Mouse (Mus musculus) midbrain, embryonic 16.5 days (tissue): ENCODE data around the gene Slc9a6. TPM values are rescaled to one million over a fixed set of nuclear protein-coding genes. Genes with fewer than 3 reads are reported as not detected.

Experiments
- ATAC-seq: fragments of 200-750 bp; cut with Nextera tagmentation; 2 replicates; pipeline ENCODE4 v1.8.0; 2017; ENCODE audit warnings: moderate TSS enrichment
- H3K27ac ChIP-seq: fragments of 300-500 bp; sonication (generic); 2 replicates; pipeline ENCODE4 v1.5.1; 2014; ENCODE audit warnings: mild to moderate bottlenecking, low read length, mixed read lengths
- H3K27me3 ChIP-seq: fragments of 300-500 bp; sonication (generic); 2 replicates; pipeline ENCODE4 v1.6.1; 2014; ENCODE audit warnings: low read depth, low read length, mixed read lengths; ENCODE audit not compliant: control insufficient read depth, insufficient read depth
- H3K36me3 ChIP-seq: fragments of 300-500 bp; sonication (generic); 2 replicates; pipeline ENCODE4 v1.6.1; 2014; ENCODE audit warnings: mild to moderate bottlenecking, low read length, moderate library complexity, mixed read lengths; ENCODE audit not compliant: control insufficient read depth, insufficient read depth
- H3K4me1 ChIP-seq: fragments of 300-500 bp; sonication (generic); 2 replicates; pipeline ENCODE4 v1.6.1; 2014; ENCODE audit warnings: mild to moderate bottlenecking, low read length, mixed read lengths; ENCODE audit not compliant: control insufficient read depth, insufficient read depth
- H3K4me2 ChIP-seq: fragments of 300-500 bp; sonication (generic); 2 replicates; pipeline ENCODE4 v1.6.1; 2014; ENCODE audit warnings: mild to moderate bottlenecking, low read length, mixed read lengths
- H3K4me3 ChIP-seq: fragments of 300-500 bp; sonication (generic); 2 replicates; pipeline ENCODE4 v1.5.1; 2014; ENCODE audit warnings: low read depth, mild to moderate bottlenecking, low read length, moderate library complexity, mixed read lengths
- H3K9ac ChIP-seq: fragments of 300-500 bp; sonication (generic); 2 replicates; pipeline ENCODE4 v1.6.1; 2014; ENCODE audit warnings: low read depth, low read length, mixed read lengths
- H3K9me3 ChIP-seq: fragments of 300-500 bp; sonication (generic); replicated peaks from 2 replicates; pipeline ENCODE4 v1.6.1; 2014; ENCODE audit warnings: mild to moderate bottlenecking, low read length, mixed read lengths; ENCODE audit not compliant: control insufficient read depth, poor library complexity, severe bottlenecking
- WGBS: fragments of 180-500 bp; shearing (Covaris S2); extraction: QIAGEN DNeasy Blood & Tissue Kit; methylation state at CpG from one replicate; pipeline ENCODE4 v1.1.7; 2014; 5-methylcytosine and 5-hydroxymethylcytosine counted together
- polyA plus RNA-seq: library from polyadenylated mRNA; unstranded; fragments of >200 nt; fragmentation: Nextera tagmentation; extraction: Ambion mirVana; gene quantifications from 2 replicates; pipeline ENCODE4 v1.2.1, GENCODE M21; 2015

The Slc9a6 gene
- polyA plus RNA-seq, 1 experiment from 2014 or later = 84.0 TPM

DNA sequence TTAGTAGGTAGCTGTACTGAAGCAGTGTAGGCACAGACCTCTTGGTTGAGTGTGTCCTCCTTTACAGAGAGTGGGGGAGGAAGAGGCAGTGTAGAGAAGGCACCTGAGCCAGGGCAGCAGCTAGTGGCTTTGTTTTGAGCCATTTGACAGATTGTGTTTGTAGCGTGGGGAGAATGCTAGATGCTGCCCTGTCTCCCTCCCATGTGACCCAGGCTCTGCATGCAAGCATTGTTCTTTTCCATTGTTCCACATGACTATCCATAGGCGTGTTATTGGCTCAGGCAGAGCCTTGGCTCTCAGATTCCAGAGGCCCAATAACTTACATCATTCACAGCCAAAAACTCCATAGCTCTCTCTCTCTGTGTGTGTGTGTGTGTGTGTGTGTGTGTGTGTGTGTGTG is 49.7 kb downstream of the Slc9a6 start:
- Histone ChIP-seq H3K27ac (no peak overlapping the region), H3K4me1 (no peaks in the 10 kb centered on the region), H3K4me3 (no peak overlapping the region), H3K9ac (no peak overlapping the region), H3K36me3 (no peaks in the 10 kb centered on the region), H3K27me3 (no peaks in the 10 kb centered on the region), H3K9me3 (no peaks in the 10 kb centered on the region), H3K4me2 (no peak overlapping the region)
- ATAC-seq = no peak
- 24% methylated on average over 2 of the region's 2 CpGs for WGBS

- Histone ChIP-seq H3K4me1 (no peaks in the 10 kb centered on the region), H3K4me3 (no peak overlapping the region), H3K9me3 (no peaks in the 10 kb centered on the region), H3K27ac (no peak overlapping the region), H3K4me2 (no peak overlapping the region), H3K36me3 (no peaks in the 10 kb centered on the region), H3K27me3 (no peaks in the 10 kb centered on the region), H3K9ac (no peak overlapping the region)
- WGBS = 87% methylated on average over 12 of the region's 12 CpGs
- ATAC-seq = no peak
Measured at GRCm38 (mm10) chrX:56661143-56661542, 51.6 kb downstream of the Slc9a6 start.

DNA sequence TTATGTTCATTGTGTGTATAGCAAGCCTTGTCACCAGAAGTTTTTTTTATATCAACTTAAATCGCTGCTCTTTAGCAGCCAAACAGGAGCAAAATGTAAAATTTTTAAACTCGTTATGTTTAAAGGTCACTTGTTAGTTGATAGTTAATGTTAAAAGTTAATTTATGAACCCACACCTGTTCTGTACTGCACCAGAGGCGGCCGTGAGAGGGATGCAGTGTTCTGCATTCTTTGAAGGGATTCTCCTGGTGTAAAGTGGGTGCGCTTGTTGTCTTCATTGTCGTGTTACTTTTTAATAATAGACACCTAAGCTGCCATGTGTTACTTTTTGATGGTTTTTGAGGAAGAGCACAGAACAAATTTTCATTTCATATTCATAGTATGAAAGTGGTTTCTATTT is 52.8 kb downstream of the Slc9a6 start:
- Histone ChIP-seq H3K4me3 (no peak overlapping the region), H3K9me3 (no peaks in the 10 kb centered on the region), H3K36me3 (no peaks in the 10 kb centered on the region), H3K27ac (no peak overlapping the region), H3K4me1 (no peaks in the 10 kb centered on the region), H3K4me2 (no peak overlapping the region), H3K27me3 (no peaks in the 10 kb centered on the region), H3K9ac (no peak overlapping the region)
- no peak for ATAC-seq
- 77% methylated on average over 6 of the region's 6 CpGs for WGBS

DNA sequence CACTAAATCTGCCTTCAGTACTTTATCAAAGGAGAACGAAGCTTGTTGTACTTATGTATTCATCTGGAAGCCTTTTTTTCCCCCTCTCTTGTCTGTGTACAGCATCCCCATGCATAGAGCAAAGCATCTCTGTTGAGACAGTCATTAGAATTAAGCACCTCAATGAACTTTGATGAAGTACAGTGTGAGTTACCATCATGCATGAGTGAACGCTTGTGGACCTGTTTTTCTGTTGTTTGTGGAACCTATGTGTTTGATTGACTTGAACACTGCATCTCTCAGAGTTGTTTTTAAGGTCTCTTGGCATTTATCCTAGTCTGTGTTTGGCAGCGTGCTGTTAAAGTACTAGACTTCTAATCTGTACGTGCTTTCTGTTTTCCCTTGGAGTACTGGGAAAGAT is 53.8 kb downstream of the Slc9a6 start:
- no peak overlapping the region for H3K4me2 ChIP-seq
- no peak overlapping the region for H3K4me3 ChIP-seq
- no peaks in the 10 kb centered on the region for H3K36me3 ChIP-seq
- H3K27me3 ChIP-seq = no peaks in the 10 kb centered on the region
- H3K9ac ChIP-seq = no peak overlapping the region
- H3K9me3 ChIP-seq = no peaks in the 10 kb centered on the region
- H3K27ac ChIP-seq = no peak overlapping the region
- no peaks in the 10 kb centered on the region for H3K4me1 ChIP-seq
- no peak for ATAC-seq
- WGBS = 78% methylated on average over 4 of the region's 4 CpGs

DNA sequence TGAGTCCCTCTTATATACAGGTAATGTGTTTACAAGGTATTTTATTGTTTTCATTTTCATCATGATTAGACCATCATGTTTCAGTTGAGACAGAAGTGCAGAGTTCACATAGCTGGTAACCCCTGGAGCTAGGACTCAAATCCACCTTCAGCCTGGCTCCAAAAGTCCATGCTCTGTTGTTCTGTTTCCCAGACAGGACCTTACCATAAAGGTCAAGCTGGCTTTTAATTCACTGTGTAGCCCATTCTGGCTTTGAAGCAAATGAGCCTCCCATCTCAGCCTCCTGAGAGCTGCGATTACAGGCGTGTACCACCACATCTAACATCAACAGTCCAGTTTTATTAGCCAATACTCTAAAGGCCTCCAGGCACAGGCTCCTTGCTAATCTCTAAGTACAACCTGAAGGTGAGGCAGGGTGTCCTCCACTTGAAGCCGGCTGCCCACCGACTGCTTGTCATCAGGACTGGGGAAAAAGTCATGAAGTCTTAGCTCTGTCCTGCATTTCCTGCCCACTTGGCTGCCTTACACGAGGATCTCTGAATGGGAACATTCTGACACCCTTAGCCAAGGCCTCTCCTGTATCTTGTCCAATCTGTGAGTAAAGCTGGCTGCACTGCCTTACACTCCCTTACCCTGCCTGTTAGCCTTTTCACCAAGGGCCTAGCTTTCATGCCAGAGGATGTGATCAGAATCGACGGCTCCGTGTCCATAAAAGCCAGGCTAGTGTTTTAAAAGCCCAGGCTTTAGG is 55.8 kb downstream of the Slc9a6 start:
- no peaks in the 10 kb centered on the region for H3K4me1 ChIP-seq
- no peak for ATAC-seq
- no peak overlapping the region for H3K4me3 ChIP-seq
- no peak overlapping the region for H3K9ac ChIP-seq
- whole genome bisulfite sequencing = 76% methylated on average over 8 of the region's 8 CpGs
- H3K9me3 ChIP-seq = no peaks in the 10 kb centered on the region
- no peaks in the 10 kb centered on the region for H3K36me3 ChIP-seq
- H3K27me3 ChIP-seq = no peaks in the 10 kb centered on the region
- H3K4me2 ChIP-seq = no peak overlapping the region
- H3K27ac ChIP-seq = no peak overlapping the region

DNA sequence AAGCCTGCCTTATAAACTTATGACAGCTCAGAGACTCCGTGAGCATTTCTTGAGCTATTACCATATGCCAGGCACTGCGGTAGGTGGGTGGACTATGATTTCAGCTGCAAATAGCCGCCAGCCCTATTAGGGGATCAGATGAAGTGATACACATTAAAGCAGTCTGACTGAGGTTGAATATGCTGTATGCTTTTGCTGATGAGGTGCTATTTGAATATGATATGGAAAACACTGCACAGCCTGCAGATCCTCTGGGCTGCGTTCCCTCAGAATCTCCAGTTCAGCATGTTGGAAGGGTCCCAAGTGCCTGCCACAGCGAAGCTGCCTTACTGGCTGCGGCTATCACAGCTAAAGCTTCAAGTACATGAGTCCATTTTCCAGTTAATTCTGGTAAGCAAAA is 57.7 kb downstream of the Slc9a6 start:
- no peak overlapping the region for H3K9ac ChIP-seq
- no peak overlapping the region for H3K4me3 ChIP-seq
- no peaks in the 10 kb centered on the region for H3K36me3 ChIP-seq
- ATAC-seq = no peak
- H3K4me1 ChIP-seq = no peaks in the 10 kb centered on the region
- H3K27me3 ChIP-seq = no peaks in the 10 kb centered on the region
- H3K27ac ChIP-seq = no peak overlapping the region
- WGBS = 83% methylated on average over 6 of the region's 6 CpGs
- no peak overlapping the region for H3K4me2 ChIP-seq
- no peaks in the 10 kb centered on the region for H3K9me3 ChIP-seq

- no peak overlapping the region for H3K9ac ChIP-seq
- WGBS = 98% methylated on average over 5 of the region's 5 CpGs
- no peak overlapping the region for H3K4me3 ChIP-seq
- no peak overlapping the region for H3K27ac ChIP-seq
- no peak for ATAC-seq
- H3K27me3 ChIP-seq = no peaks in the 10 kb centered on the region
- no peaks in the 10 kb centered on the region for H3K9me3 ChIP-seq
- H3K4me2 ChIP-seq = no peak overlapping the region
- H3K36me3 ChIP-seq = no peaks in the 10 kb centered on the region
- H3K4me1 ChIP-seq = no peaks in the 10 kb centered on the region
Measured at GRCm38 (mm10) chrX:56668051-56668450, 58.5 kb downstream of the Slc9a6 start.

- no peak overlapping the region for H3K27ac ChIP-seq
- H3K36me3 ChIP-seq = no peaks in the 10 kb centered on the region
- H3K4me3 ChIP-seq = no peak overlapping the region
- H3K4me1 ChIP-seq = no peaks in the 10 kb centered on the region
- H3K9me3 ChIP-seq = no peaks in the 10 kb centered on the region
- no peaks in the 10 kb centered on the region for H3K27me3 ChIP-seq
- WGBS = 79% methylated on average over 3 of the region's 3 CpGs
- no peak overlapping the region for H3K4me2 ChIP-seq
- H3K9ac ChIP-seq = no peak overlapping the region
- no peak for ATAC-seq
Measured at GRCm38 (mm10) chrX:56668501-56668900, 58.9 kb downstream of the Slc9a6 start.

- H3K9ac ChIP-seq = no peak overlapping the region
- no peaks in the 10 kb centered on the region for H3K4me1 ChIP-seq
- ATAC-seq = no peak
- H3K36me3 ChIP-seq = no peaks in the 10 kb centered on the region
- 88% methylated on average over 6 of the region's 6 CpGs for WGBS
- no peaks in the 10 kb centered on the region for H3K9me3 ChIP-seq
- H3K4me2 ChIP-seq = no peak overlapping the region
- H3K27me3 ChIP-seq = no peaks in the 10 kb centered on the region
- H3K27ac ChIP-seq = no peak overlapping the region
- H3K4me3 ChIP-seq = no peak overlapping the region
Measured at GRCm38 (mm10) chrX:56675556-56675955, 66.0 kb downstream of the Slc9a6 start.
